Mouse (Mus musculus): ENCODE data around the gene Pxk. TPM values are rescaled to one million over a fixed set of nuclear protein-coding genes. Genes with fewer than 3 reads are reported as not detected.

Pxk gene
- total and polyA plus RNA-seq, 2 experiments from 2014 or later = 55.5 to 58.3 TPM

- Histone ChIP-seq H3K36me3 (ENCODE audit: insufficient read depth, low read length) (no peaks in the 10 kb centered on the region), H3K27me3 (ENCODE audit: insufficient read depth, low read length) (no peaks in the 10 kb centered on the region), H3K4me3 (ENCODE audit: low read depth, low read length) (no peak overlapping the region), H3K27ac (ENCODE audit: low read depth, low read length) (no peak overlapping the region), H3K9me3 (ENCODE audit: low read length) (no peaks in the 10 kb centered on the region), H3K4me2 (ENCODE audit: low read depth, low read length, poor library complexity, severe bottlenecking) (no peak overlapping the region), H3K9ac (replicated peaks; ENCODE audit: low read length, poor library complexity, severe bottlenecking) (no peak overlapping the region), H3K4me1 (ENCODE audit: insufficient read depth, low read length) (no peaks in the 10 kb centered on the region)
- no peak for TF ChIP-seq CTCF (IDR thresholded peaks at IDR 0.05)
- no peak for ATAC-seq (ENCODE audit: low FRiP score)
- DNase-seq (ENCODE audit: low spot score) = no peak
- WGBS = 95% methylated on average over 1 of the region's 1 CpGs
Measured at GRCm38 (mm10) chr14:8108976-8109375, 11.0 kb downstream of the Pxk start.

DNA sequence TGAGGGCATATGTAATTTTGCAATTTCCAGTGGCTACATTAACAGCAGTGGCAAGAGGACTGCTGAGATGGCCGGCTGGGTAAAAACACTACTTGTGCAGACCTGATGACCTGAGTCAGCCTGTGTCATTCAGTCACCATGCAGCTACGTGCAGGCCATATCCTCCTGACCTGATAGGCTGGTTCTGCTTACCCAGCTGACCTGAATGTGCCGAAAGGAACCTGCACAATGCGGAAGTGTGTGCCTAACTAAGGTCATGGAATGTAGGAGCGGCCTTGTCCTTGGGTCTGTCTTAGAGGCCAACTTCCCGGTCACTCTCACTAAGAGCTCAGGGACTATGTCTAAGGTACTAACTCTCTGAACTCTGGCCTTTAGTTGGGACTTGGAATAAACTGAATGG is 13.5 kb downstream of the Pxk start:
- no peak overlapping the region for H3K9ac ChIP-seq (replicated peaks; ENCODE audit: low read length, poor library complexity, severe bottlenecking)
- DNase-seq (ENCODE audit: low spot score) = no peak
- H3K9me3 ChIP-seq (ENCODE audit: low read length) = no peaks in the 10 kb centered on the region
- no peak overlapping the region for H3K4me3 ChIP-seq (ENCODE audit: low read depth, low read length)
- H3K27me3 ChIP-seq (ENCODE audit: insufficient read depth, low read length) = no peaks in the 10 kb centered on the region
- H3K4me2 ChIP-seq (ENCODE audit: low read depth, low read length, poor library complexity, severe bottlenecking) = no peak overlapping the region
- no peaks in the 10 kb centered on the region for H3K36me3 ChIP-seq (ENCODE audit: insufficient read depth, low read length)
- no peak overlapping the region for H3K27ac ChIP-seq (ENCODE audit: low read depth, low read length)
- WGBS = 89% methylated on average over 6 of the region's 6 CpGs
- no peak for ATAC-seq (ENCODE audit: low FRiP score)
- TF ChIP-seq CTCF (IDR thresholded peaks at IDR 0.05) = no peak
- no peaks in the 10 kb centered on the region for H3K4me1 ChIP-seq (ENCODE audit: insufficient read depth, low read length)

- no peak for ATAC-seq (ENCODE audit: low FRiP score)
- WGBS = 88% methylated on average over 8 of the region's 8 CpGs
Measured at GRCm38 (mm10) chr14:8112036-8112435, 14.0 kb downstream of the Pxk start.

GRCm38 (mm10) chr14:8113616-8114015 is 15.6 kb downstream of the Pxk start:
- H3K4me2 ChIP-seq (ENCODE audit: low read depth, low read length, poor library complexity, severe bottlenecking) = no peak overlapping the region
- H3K4me1 ChIP-seq (ENCODE audit: insufficient read depth, low read length) = no peaks in the 10 kb centered on the region
- H3K36me3 ChIP-seq (ENCODE audit: insufficient read depth, low read length) = no peaks in the 10 kb centered on the region
- ATAC-seq (ENCODE audit: low FRiP score) (no peak), DNase-seq (ENCODE audit: low spot score) (no peak)
- no peak overlapping the region for H3K4me3 ChIP-seq (ENCODE audit: low read depth, low read length)
- H3K27ac ChIP-seq (ENCODE audit: low read depth, low read length) = no peak overlapping the region
- no peaks in the 10 kb centered on the region for H3K9me3 ChIP-seq (ENCODE audit: low read length)
- 92% methylated on average over 2 of the region's 2 CpGs for WGBS
- H3K27me3 ChIP-seq (ENCODE audit: insufficient read depth, low read length) = no peaks in the 10 kb centered on the region
- H3K9ac ChIP-seq (replicated peaks; ENCODE audit: low read length, poor library complexity, severe bottlenecking) = no peak overlapping the region
- TF ChIP-seq CTCF (IDR thresholded peaks at IDR 0.05) = no peak

More at GRCm38 (mm10) chr14:8112036-8112435, 14.0 kb downstream of the Pxk start:
- no peak for TF ChIP-seq CTCF (IDR thresholded peaks at IDR 0.05)
- H3K9me3 ChIP-seq (ENCODE audit: low read length) = no peaks in the 10 kb centered on the region
- no peaks in the 10 kb centered on the region for H3K4me1 ChIP-seq (ENCODE audit: insufficient read depth, low read length)
- H3K4me3 ChIP-seq (ENCODE audit: low read depth, low read length) = no peak overlapping the region
- no peaks in the 10 kb centered on the region for H3K36me3 ChIP-seq (ENCODE audit: insufficient read depth, low read length)
- no peaks in the 10 kb centered on the region for H3K27me3 ChIP-seq (ENCODE audit: insufficient read depth, low read length)
- no peak overlapping the region for H3K9ac ChIP-seq (replicated peaks; ENCODE audit: low read length, poor library complexity, severe bottlenecking)
- H3K4me2 ChIP-seq (ENCODE audit: low read depth, low read length, poor library complexity, severe bottlenecking) = no peak overlapping the region
- no peak overlapping the region for H3K27ac ChIP-seq (ENCODE audit: low read depth, low read length)
- no peak for DNase-seq (ENCODE audit: low spot score)

- Histone ChIP-seq H3K4me1 (ENCODE audit: insufficient read depth, low read length) (no peaks in the 10 kb centered on the region), H3K4me2 (ENCODE audit: low read depth, low read length, poor library complexity, severe bottlenecking) (no peak overlapping the region), H3K36me3 (ENCODE audit: insufficient read depth, low read length) (no peaks in the 10 kb centered on the region), H3K27ac (ENCODE audit: low read depth, low read length) (no peak overlapping the region), H3K4me3 (ENCODE audit: low read depth, low read length) (no peak overlapping the region), H3K9me3 (ENCODE audit: low read length) (no peaks in the 10 kb centered on the region), H3K9ac (replicated peaks; ENCODE audit: low read length, poor library complexity, severe bottlenecking) (no peak overlapping the region), H3K27me3 (ENCODE audit: insufficient read depth, low read length) (no peaks in the 10 kb centered on the region)
- no peak for TF ChIP-seq CTCF (IDR thresholded peaks at IDR 0.05)
- ATAC-seq (ENCODE audit: low FRiP score) (no peak), DNase-seq (ENCODE audit: low spot score) (no peak)
- WGBS = 64% methylated on average over 3 of the region's 3 CpGs
Measured at GRCm38 (mm10) chr14:8114306-8114705, 16.3 kb downstream of the Pxk start.

DNA sequence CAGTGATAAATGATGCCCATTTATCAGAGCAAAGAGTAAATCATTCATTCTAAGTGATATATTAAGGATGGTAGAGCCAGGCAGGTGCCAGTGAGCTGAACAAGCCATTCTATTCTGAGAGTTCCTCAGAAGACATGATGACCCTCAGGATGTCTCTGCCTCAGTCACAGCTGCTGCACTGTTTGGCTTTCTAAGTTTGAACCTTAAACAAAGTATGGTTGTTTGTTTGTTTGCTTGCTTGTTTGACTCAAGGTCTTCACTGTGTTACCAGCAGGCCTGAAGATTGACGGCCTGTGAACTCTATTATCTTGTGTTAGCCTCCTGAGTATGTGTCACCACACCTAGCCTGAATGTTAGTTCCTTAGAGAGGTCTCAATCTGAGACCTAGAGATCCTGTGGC is 16.7 kb downstream of the Pxk start:
- no peak overlapping the region for H3K9ac ChIP-seq (replicated peaks; ENCODE audit: low read length, poor library complexity, severe bottlenecking)
- H3K4me1 ChIP-seq (ENCODE audit: insufficient read depth, low read length) = no peaks in the 10 kb centered on the region
- WGBS = 85% methylated on average over 1 of the region's 1 CpGs
- H3K9me3 ChIP-seq (ENCODE audit: low read length) = no peaks in the 10 kb centered on the region
- ATAC-seq (ENCODE audit: low FRiP score) (no peak), DNase-seq (ENCODE audit: low spot score) (no peak)
- no peak overlapping the region for H3K27ac ChIP-seq (ENCODE audit: low read depth, low read length)
- no peak overlapping the region for H3K4me2 ChIP-seq (ENCODE audit: low read depth, low read length, poor library complexity, severe bottlenecking)
- no peaks in the 10 kb centered on the region for H3K36me3 ChIP-seq (ENCODE audit: insufficient read depth, low read length)
- H3K4me3 ChIP-seq (ENCODE audit: low read depth, low read length) = no peak overlapping the region
- H3K27me3 ChIP-seq (ENCODE audit: insufficient read depth, low read length) = no peaks in the 10 kb centered on the region
- no peak for TF ChIP-seq CTCF (IDR thresholded peaks at IDR 0.05)

Data from midbrain, postnatal 0 days (tissue).